Comparison of ENCODE assay signal across 8 mouse cellular contexts in genomic region chr12:85176846-85177523, GRCm38 (mm10). TPM values are rescaled to one million over a fixed set of nuclear protein-coding genes. Genes with fewer than 3 reads are reported as not detected.
DNase-seq lines count a peak whose midpoint lies in the region; ATAC-seq and TF ChIP-seq lines count a peak whose summit lies in the region.

No protein-coding gene starts in this region.

- H3K4me1 ChIP-seq in erythroblast, embryonic 14.5 days (ENCODE audit: control insufficient read depth) = peaks cover 9% of the 10 kb centered on the region
- peaks cover 30% of the 10 kb centered on the region for H3K4me1 ChIP-seq in hindbrain, embryonic 14.5 days (replicated peaks; ENCODE audit: control insufficient read depth, insufficient read depth, low read length)
- peaks cover 22% of the 10 kb centered on the region for H3K4me1 ChIP-seq in liver, embryonic 13.5 days (replicated peaks)

- peaks cover 36% of the 10 kb centered on the region for H3K79me2 ChIP-seq in myocyte (ENCODE audit: control insufficient read depth, insufficient read depth)

- no peak overlapping the region for H3K27ac ChIP-seq in hindbrain, embryonic 14.5 days
- no peak overlapping the region for H3K27ac ChIP-seq in liver, embryonic 13.5 days

- peak overlapping the region; percentile 34; the same call in 1 of the 2 replicates for H3K9ac ChIP-seq in hindbrain, embryonic 14.5 days
- H3K9ac ChIP-seq in liver, embryonic 13.5 days = peak overlapping the region; percentile 37; the same call in 1 of the 2 replicates

- no peaks in the 10 kb centered on the region for H3K36me3 ChIP-seq in erythroblast, embryonic 14.5 days (ENCODE audit: control insufficient read depth)
- no peaks in the 10 kb centered on the region for H3K36me3 ChIP-seq in hindbrain, embryonic 14.5 days (replicated peaks; ENCODE audit: control insufficient read depth, insufficient read depth)
- no peaks in the 10 kb centered on the region for H3K36me3 ChIP-seq in liver, embryonic 13.5 days
- no peaks in the 10 kb centered on the region for H3K36me3 ChIP-seq in myocyte (ENCODE audit: control insufficient read depth, insufficient read depth)

- TF ChIP-seq POLR2A in myocyte (IDR thresholded peaks at IDR 0.05; ENCODE audit: insufficient read length, low read depth) = peak; percentile 85

- peak overlapping the region; percentile 28 for H3ac ChIP-seq in myocyte (ENCODE audit: control insufficient read depth, insufficient read length)

- WGBS in hindbrain, embryonic 14.5 days = 4% methylated on average over 32 of the region's 32 CpGs
- WGBS in liver, embryonic 13.5 days (ENCODE audit: insufficient replicate concordance) = 2% methylated on average over 32 of the region's 32 CpGs

- H3K27me3 ChIP-seq in erythroblast, embryonic 14.5 days (ENCODE audit: control insufficient read depth) = peaks cover 64% of the 10 kb centered on the region
- peaks cover 10% of the 10 kb centered on the region for H3K27me3 ChIP-seq in hindbrain, embryonic 14.5 days (ENCODE audit: control insufficient read depth, insufficient read depth, low read length)
- H3K27me3 ChIP-seq in liver, embryonic 13.5 days = peaks cover 76% of the 10 kb centered on the region
- H3K27me3 ChIP-seq in myocyte (ENCODE audit: control insufficient read depth, insufficient read depth, insufficient read length) = no peaks in the 10 kb centered on the region

- DNase-seq in B cell, adult 2 months = peak; percentile 48 to 51
- peak; percentile 45 for DNase-seq in MEL-GATA-1-ER (ENCODE audit: extremely low read depth, low read depth)
- no peak for DNase-seq in hindbrain, embryonic 14.5 days (ENCODE audit: low spot score)
- DNase-seq in liver, embryonic 13.5 days = peak; percentile 38
- peak; percentile 73 for DNase-seq in thymus, postnatal 4 days
- DNase-seq in left cerebral cortex, adult 11 months (ENCODE audit: low spot score) = no peak

- no peaks in the 10 kb centered on the region for H3K9me3 ChIP-seq in erythroblast, embryonic 14.5 days (ENCODE audit: control insufficient read depth, low read length)
- H3K9me3 ChIP-seq in hindbrain, embryonic 14.5 days (ENCODE audit: control insufficient read depth, low read length) = no peaks in the 10 kb centered on the region
- H3K9me3 ChIP-seq in liver, embryonic 13.5 days (replicated peaks) = no peaks in the 10 kb centered on the region

- peak overlapping the region; percentile 53 for H3K4me2 ChIP-seq in hindbrain, embryonic 14.5 days (replicated peaks)
- peak overlapping the region; percentile 63 for H3K4me2 ChIP-seq in liver, embryonic 13.5 days
- H3K4me2 ChIP-seq in myocyte (ENCODE audit: low read depth) = peak overlapping the region; percentile 88

- no peak for ATAC-seq in hindbrain, embryonic 14.5 days (ENCODE audit: low FRiP score)
- peak; percentile 74 for ATAC-seq in liver, embryonic 13.5 days (ENCODE audit: low read depth)

- peak overlapping the region; percentile 45 for H3K4me3 ChIP-seq in erythroblast, embryonic 14.5 days (replicated peaks)
- peak overlapping the region; percentile 19 for H3K4me3 ChIP-seq in hindbrain, embryonic 14.5 days (replicated peaks; ENCODE audit: low read length)
- peak overlapping the region; percentile 40 for H3K4me3 ChIP-seq in liver, embryonic 13.5 days (replicated peaks)
- H3K4me3 ChIP-seq in myocyte = peak overlapping the region; percentile 82

TF ChIP-seq in myocyte, 11 proteins besides CTCF, POLR2A, EP300 and RAD21:
- no peak for TF ChIP-seq CEBPB (IDR thresholded peaks at IDR 0.05; ENCODE audit: insufficient read depth, poor library complexity, severe bottlenecking)
- peak; percentile 90 for TF ChIP-seq POLR2AphosphoS2 (IDR thresholded peaks at IDR 0.05; ENCODE audit: insufficient read length, low read depth)
- no peak for TF ChIP-seq E2F4 (IDR thresholded peaks at IDR 0.05; ENCODE audit: insufficient read depth)
- no peak for TF ChIP-seq MAX (IDR thresholded peaks at IDR 0.05; ENCODE audit: low read depth)

RNA-seq across cellular contexts. Expression of gene Pgf, which starts 0.6 kb away (rescaled TPM):
- polyA plus RNA-seq in erythroblast, embryonic 14.5 days (2012) = not detected in 2 replicates
- polyA plus RNA-seq in hindbrain, embryonic 14.5 days (2014; fragmentation: Nextera tagmentation; extraction: Ambion mirVana) = 7.9 and 8.3 TPM in 2 replicates
- 0.50 and 0.60 TPM in 2 replicates for polyA plus RNA-seq in liver, embryonic 13.5 days (2015; fragmentation: Nextera tagmentation; extraction: Ambion mirVana)
- 41.9 TPM for polyA plus RNA-seq in myocyte (2012; fragmentation: generic; extraction: Trizol)

RNA-seq across cellular contexts. Expression of gene Rps6kl1, which starts 25.9 kb away (rescaled TPM):
- 0.03 and 0.06 TPM in 2 replicates for polyA plus RNA-seq in erythroblast, embryonic 14.5 days (2012)
- 22.9 and 24.1 TPM in 2 replicates for polyA plus RNA-seq in hindbrain, embryonic 14.5 days (2014; fragmentation: Nextera tagmentation; extraction: Ambion mirVana)
- 0.73 and 0.74 TPM in 2 replicates for polyA plus RNA-seq in liver, embryonic 13.5 days (2015; fragmentation: Nextera tagmentation; extraction: Ambion mirVana)
- polyA plus RNA-seq in myocyte (2012; fragmentation: generic; extraction: Trizol) = 0.53 TPM

RNA-seq across cellular contexts. Expression of gene Eif2b2, which starts 42.3 kb away (rescaled TPM):
- 18.6 and 27.3 TPM in 2 replicates for polyA plus RNA-seq in erythroblast, embryonic 14.5 days (2012)
- 68.6 and 77.6 TPM in 2 replicates for polyA plus RNA-seq in hindbrain, embryonic 14.5 days (2014; fragmentation: Nextera tagmentation; extraction: Ambion mirVana)
- 49.4 and 49.9 TPM in 2 replicates for polyA plus RNA-seq in liver, embryonic 13.5 days (2015; fragmentation: Nextera tagmentation; extraction: Ambion mirVana)
- polyA plus RNA-seq in myocyte (2012; fragmentation: generic; extraction: Trizol) = 342 TPM

Comparison
In these comparisons a context has a peak if more than half of its experiments do, and no peak if none do; other contexts are left out.
1. DNase-seq: peak in B cell, adult 2 months (2 of 2), MEL-GATA-1-ER (single experiment), liver, embryonic 13.5 days (single experiment) and thymus, postnatal 4 days (single experiment); none in hindbrain, embryonic 14.5 days (single experiment) and left cerebral cortex, adult 11 months (single experiment).
2. H3K4me3 ChIP-seq: peak in every context shown above with its lines; median percentile 82 in myocyte; 45 in erythroblast, embryonic 14.5 days; 40 in liver, embryonic 13.5 days; 19 in hindbrain, embryonic 14.5 days.
3. RNA of gene Rps6kl1, which starts 25.9 kb away (polyA plus RNA-seq): 22.9 to 24.1 TPM in hindbrain, embryonic 14.5 days; 0.73 to 0.74 TPM in liver, embryonic 13.5 days, 0.53 TPM in myocyte (single experiment) and 0.03 to 0.06 TPM in erythroblast, embryonic 14.5 days; every median in the first group is over 10 times any median in the second.
4. Peak in every context shown above with its lines, with median percentiles within 50 percentile points of each other: H3K4me2 ChIP-seq.